Mouse (Mus musculus) CH12.LX (cell line): ENCODE results near the gene Itga7. TPM values are rescaled to one million over a fixed set of nuclear protein-coding genes. Genes with fewer than 3 reads are reported as not detected.

Source experiments
- DNase-seq: peaks from one replicate; pipeline ENCODE4 v3.0.0-alpha.2; 2013; ENCODE audit errors: extremely low read depth
- H3K27ac ChIP-seq: 2 replicates; pipeline ENCODE4 v1.5.1; 2012; ENCODE audit warnings: low read depth, mild to moderate bottlenecking, control low read depth, moderate library complexity; ENCODE audit not compliant: insufficient read depth
- H3K27me3 ChIP-seq: replicated peaks from 2 replicates; pipeline ENCODE3; 2012; ENCODE audit warnings: inconsistent platforms
- H3K36me3 ChIP-seq, 2 experiments: replicated peaks in 1 of 2; 2 replicates each; pipeline versions ENCODE3 to v1.6.1; 2012; ENCODE audit warnings: inconsistent platforms in 1 of 2, low read length in 1 of 2, mild to moderate bottlenecking in 1 of 2, mixed read lengths in 1 of 2, moderate library complexity in 1 of 2; ENCODE audit not compliant: control insufficient read depth in 1 of 2, insufficient read depth in 1 of 2
- H3K4me1 ChIP-seq, 2 experiments: 2 replicates each; pipeline ENCODE4 v1.6.1; 2012; ENCODE audit warnings: inconsistent platforms in 1 of 2, moderate library complexity in 1 of 2; ENCODE audit not compliant: insufficient read depth in 2 of 2, control insufficient read depth in 1 of 2
- H3K4me2 ChIP-seq: 2 replicates; pipeline ENCODE4 v1.6.1; 2012; ENCODE audit warnings: low read depth, mild to moderate bottlenecking, control low read depth; ENCODE audit not compliant: poor library complexity, insufficient read depth, severe bottlenecking
- H3K4me3 ChIP-seq, 3 experiments: fragments of 150-350 bp in 1 of 3; sonication (generic) in 1 of 3; replicated peaks in 1 of 3; 2 replicates each; pipeline versions ENCODE3 to v1.5.1; 2011 to 2012; ENCODE audit warnings: low read depth in 2 of 3, low read length in 2 of 3, mild to moderate bottlenecking in 2 of 3, moderate library complexity in 2 of 3, control low read depth in 1 of 3, improper control_type of control experiment in 1 of 3, inconsistent platforms in 1 of 3, mixed read lengths in 1 of 3; ENCODE audit not compliant: poor library complexity in 1 of 3
- H3K79me2 ChIP-seq: replicated peaks from 2 replicates; pipeline ENCODE4 v1.6.1; 2012; ENCODE audit warnings: mild to moderate bottlenecking, moderate library complexity; ENCODE audit not compliant: control insufficient read depth, poor library complexity, insufficient read depth, severe bottlenecking; ENCODE audit errors: extremely low read depth
- H3K9ac ChIP-seq: 2 replicates; pipeline ENCODE4 v1.6.1; 2012; ENCODE audit warnings: low read depth, mild to moderate bottlenecking, control low read depth, moderate library complexity; ENCODE audit not compliant: insufficient read depth
- H3K9me3 ChIP-seq: replicated peaks from 2 replicates; pipeline ENCODE3; 2012; ENCODE audit warnings: low read length, inconsistent platforms, mixed read lengths
- CHD1 ChIP-seq: IDR thresholded peaks from 2 replicates; pipeline ENCODE4 v1.6.1; 2012; ENCODE audit warnings: low read depth, low read length, improper control_type of control experiment, inconsistent platforms
- CHD2 ChIP-seq: IDR thresholded peaks from 2 replicates; pipeline ENCODE4 v1.6.1; 2011; ENCODE audit warnings: low read length, improper control_type of control experiment
- E2F4 ChIP-seq: IDR thresholded peaks from 2 replicates; pipeline ENCODE4 v1.6.1; 2011; ENCODE audit warnings: low read depth, low read length, improper control_type of control experiment; ENCODE audit not compliant: insufficient replicate concordance
- GABPA ChIP-seq: IDR thresholded peaks from 2 replicates; pipeline ENCODE4 v1.6.1; 2012; ENCODE audit warnings: low read depth, low read length, improper control_type of control experiment, inconsistent platforms; ENCODE audit not compliant: insufficient replicate concordance
- HCFC1 ChIP-seq: IDR thresholded peaks from 2 replicates; pipeline ENCODE4 v1.6.1; 2012; ENCODE audit warnings: low read depth, mild to moderate bottlenecking, inconsistent platforms, low read length, improper control_type of control experiment
- IRF4 ChIP-seq: IDR thresholded peaks from 2 replicates; pipeline ENCODE4 v1.6.1; 2014; ENCODE audit warnings: low read depth, mild to moderate bottlenecking, inconsistent platforms, low read length, improper control_type of control experiment
- JUN ChIP-seq: IDR thresholded peaks from 2 replicates; pipeline ENCODE4 v1.6.1; 2011; ENCODE audit warnings: low read depth, mild to moderate bottlenecking, low read length, improper control_type of control experiment, moderate library complexity; ENCODE audit not compliant: insufficient read depth
- JUND ChIP-seq: conservative IDR thresholded peaks from 2 replicates; pipeline ENCODE4 v1.6.1; 2011; ENCODE audit warnings: low read depth, low read length, improper control_type of control experiment
- MAFK ChIP-seq: IDR thresholded peaks from 2 replicates; pipeline ENCODE4 v1.6.1; 2011; ENCODE audit warnings: low read length, improper control_type of control experiment; ENCODE audit not compliant: insufficient replicate concordance
- MAZ ChIP-seq: IDR thresholded peaks from 2 replicates; pipeline ENCODE4 v1.6.1; 2012; ENCODE audit warnings: low read depth, mild to moderate bottlenecking, inconsistent platforms, low read length, improper control_type of control experiment, moderate library complexity
- MYC ChIP-seq: IDR thresholded peaks from 2 replicates; pipeline ENCODE4 v1.6.1; 2011; ENCODE audit warnings: low read depth, mild to moderate bottlenecking, improper control_type of control experiment, low read length
- NRF1 ChIP-seq: IDR thresholded peaks from 2 replicates; pipeline ENCODE4 v1.6.1; 2014; ENCODE audit warnings: low read depth, mild to moderate bottlenecking, inconsistent platforms, low read length, improper control_type of control experiment, moderate library complexity
- POLR2A ChIP-seq: IDR thresholded peaks from 2 replicates; pipeline ENCODE4 v1.6.1; 2011; ENCODE audit warnings: low read depth, mild to moderate bottlenecking, improper control_type of control experiment, low read length
- POLR2AphosphoS2 ChIP-seq: IDR thresholded peaks from 2 replicates; pipeline ENCODE4 v1.6.1; 2011; ENCODE audit warnings: low read depth, low read length, improper control_type of control experiment
- RAD21 ChIP-seq: IDR thresholded peaks from 2 replicates; pipeline ENCODE4 v1.6.1; 2011; ENCODE audit warnings: low read depth, mild to moderate bottlenecking, low read length, improper control_type of control experiment, moderate library complexity
- SIN3A ChIP-seq: IDR thresholded peaks from 2 replicates; pipeline ENCODE4 v1.6.1; 2012; ENCODE audit warnings: low read length, improper control_type of control experiment, inconsistent platforms
- TBP ChIP-seq: conservative IDR thresholded peaks from 2 replicates; pipeline ENCODE4 v1.6.1; 2011; ENCODE audit warnings: low read depth, low read length, improper control_type of control experiment
- TCF12 ChIP-seq: IDR thresholded peaks from 2 replicates; pipeline ENCODE4 v1.6.1; 2014; ENCODE audit warnings: low read depth, mild to moderate bottlenecking, inconsistent platforms, low read length, improper control_type of control experiment
- USF1 ChIP-seq: IDR thresholded peaks from 2 replicates; pipeline ENCODE4 v1.6.1; 2014; ENCODE audit warnings: low read depth, mild to moderate bottlenecking, inconsistent platforms, low read length, improper control_type of control experiment
- USF2 ChIP-seq: conservative IDR thresholded peaks from 2 replicates; pipeline ENCODE4 v1.6.1; 2011; ENCODE audit warnings: low read depth, low read length, improper control_type of control experiment
- ZC3H11A ChIP-seq: IDR thresholded peaks from 2 replicates; pipeline ENCODE4 v1.6.1; 2012; ENCODE audit warnings: low read depth, mild to moderate bottlenecking, inconsistent platforms, low read length, improper control_type of control experiment
- ZKSCAN1 ChIP-seq: IDR thresholded peaks from 2 replicates; pipeline ENCODE4 v1.6.1; 2012; ENCODE audit warnings: low read depth, inconsistent platforms, low read length, improper control_type of control experiment, borderline replicate concordance
- ZMIZ1 ChIP-seq: IDR thresholded peaks from 2 replicates; pipeline ENCODE4 v1.6.1; 2012; ENCODE audit warnings: low read depth, mild to moderate bottlenecking, inconsistent platforms, low read length, improper control_type of control experiment
- ZNF384 ChIP-seq: IDR thresholded peaks from 2 replicates; pipeline ENCODE4 v1.6.1; 2012; ENCODE audit warnings: low read depth, low read length, improper control_type of control experiment, inconsistent platforms
- dilution Hi-C: fragments of 300-500 bp; cut with MboI; formaldehyde crosslinking; loops from 2 replicates; pipeline ENCODE4 v1.14.3; 2020; ENCODE audit warnings: low sequenced_read_pairs; ENCODE audit not compliant: extremely low pct_unique_long_range_greater_than_20kb, extremely low pct_ligation_motif_present
- in situ Hi-C: fragments of 300-500 bp; cut with MboI; formaldehyde crosslinking; loops from 3 replicates; pipeline ENCODE4 v1.14.3; 2019; ENCODE audit warnings: low sequenced_read_pairs, low pct_ligation_motif_present, low pct_unique_long_range_greater_than_20kb, mixed read lengths
- polyA plus RNA-seq: library from polyadenylated mRNA; unstranded; fragments of >175 nt; gene quantifications from 2 replicates; pipeline ENCODE4 v1.2.1, GENCODE M21; 2012; ENCODE audit warnings: low read depth; ENCODE audit not compliant: insufficient read length
- total RNA-seq, 2 experiments: library from RNA; depleted of rRNA; stranded (reverse); fragments of 300-350 nt in 1 of 2; fragments of >200 nt in 1 of 2; gene quantifications; 2 replicates each; pipeline ENCODE4 v1.2.3; 2012 to 2014

Gene Itga7
- total and polyA plus RNA-seq, 3 experiments: 0.55 to 0.64 (median 0.63) TPM

- dilution Hi-C loops: no loop called here
- H3K9me3 ChIP-seq: no peaks in the 10 kb centered on the region
- peaks cover 3% of the 10 kb centered on the region for H3K27me3 ChIP-seq
- no peaks in the 10 kb centered on the region for H3K36me3 ChIP-seq
- no peaks in the 10 kb centered on the region for H3K4me1 ChIP-seq
- H3K4me2 ChIP-seq: no peak overlapping the region
- H3K27ac ChIP-seq: no peak overlapping the region
- H3K9ac ChIP-seq: no peak overlapping the region
- H3K79me2 ChIP-seq: no peaks in the 10 kb centered on the region
- no peak for DNase-seq
- in situ Hi-C loops: no loop called here
- no peak overlapping the region for H3K4me3 ChIP-seq
- TF ChIP-seq SIN3A (no peak), USF2 (no peak), CHD2 (no peak), USF1 (no peak), MYC (no peak), ZMIZ1 (no peak), ZKSCAN1 (no peak)
- TF ChIP-seq, all 38 proteins: peak for 0
Measured at GRCm38 (mm10) chr10:128950208-128950887, 16.7 kb downstream of the Itga7 start.

GRCm38 (mm10) chr10:128958340-128958739 lies 24.7 kb downstream of the Itga7 start:
- dilution Hi-C loops: no loop called here

GRCm38 (mm10) chr10:128960142-128960541 lies 26.5 kb downstream of the Itga7 start:
- no peaks in the 10 kb centered on the region for H3K36me3 ChIP-seq
- no peak overlapping the region for H3K4me3 ChIP-seq
- in situ Hi-C loops (no loop called here), dilution Hi-C loops (no loop called here)
- no peaks in the 10 kb centered on the region; the same call in 1 of the 2 replicates for H3K79me2 ChIP-seq
- H3K4me1 ChIP-seq: peaks cover 0 to 13% of the 10 kb centered on the region in 2 experiments; a peak in 2 of 4 replicates
- no peak for DNase-seq
- no peak overlapping the region for H3K4me2 ChIP-seq
- H3K9me3 ChIP-seq: no peaks in the 10 kb centered on the region
- TF ChIP-seq RAD21: no peak
- TF ChIP-seq GABPA: no peak
- no peak for TF ChIP-seq ZC3H11A
- TF ChIP-seq POLR2A: no peak
- no peak for TF ChIP-seq MAZ
- no peak for TF ChIP-seq JUND
- TF ChIP-seq TCF12: no peak
- TF ChIP-seq ZNF384: no peak
- TF ChIP-seq IRF4: no peak
- no peak for TF ChIP-seq HCFC1
- no peak for TF ChIP-seq USF1
- TF ChIP-seq POLR2AphosphoS2: no peak
- no peak for TF ChIP-seq JUN
- no peak for TF ChIP-seq CHD1
- TF ChIP-seq MAFK: no peak
- no peak for TF ChIP-seq MYC
- no peak for TF ChIP-seq CHD2
- no peak overlapping the region for H3K27ac ChIP-seq
- H3K9ac ChIP-seq: no peak overlapping the region
- H3K27me3 ChIP-seq: peaks cover 2% of the 10 kb centered on the region

More at GRCm38 (mm10) chr10:128958340-128958739, 24.7 kb downstream of the Itga7 start:
- H3K9me3 ChIP-seq: no peaks in the 10 kb centered on the region
- TF ChIP-seq E2F4: no peak
- no peak for TF ChIP-seq JUN
- no peak for TF ChIP-seq NRF1
- no peak for TF ChIP-seq RAD21
- TF ChIP-seq ZC3H11A: no peak
- TF ChIP-seq ZMIZ1: no peak
- TF ChIP-seq POLR2AphosphoS2: no peak
- no peak for TF ChIP-seq TBP
- no peaks in the 10 kb centered on the region; the same call in 1 of the 2 replicates for H3K79me2 ChIP-seq
- no peak overlapping the region for H3K4me2 ChIP-seq
- no peak overlapping the region for H3K27ac ChIP-seq
- in situ Hi-C loops: no loop called here
- no peak overlapping the region for H3K9ac ChIP-seq
- peaks cover 2% of the 10 kb centered on the region for H3K27me3 ChIP-seq
- peaks cover 0 to 13% of the 10 kb centered on the region in 2 experiments; a peak in 2 of 4 replicates for H3K4me1 ChIP-seq
- H3K4me3 ChIP-seq: no peak overlapping the region
- no peaks in the 10 kb centered on the region for H3K36me3 ChIP-seq
- no peak for DNase-seq
